ENCODE assay signal across 26 mouse cellular contexts in the genomic region with DNA sequence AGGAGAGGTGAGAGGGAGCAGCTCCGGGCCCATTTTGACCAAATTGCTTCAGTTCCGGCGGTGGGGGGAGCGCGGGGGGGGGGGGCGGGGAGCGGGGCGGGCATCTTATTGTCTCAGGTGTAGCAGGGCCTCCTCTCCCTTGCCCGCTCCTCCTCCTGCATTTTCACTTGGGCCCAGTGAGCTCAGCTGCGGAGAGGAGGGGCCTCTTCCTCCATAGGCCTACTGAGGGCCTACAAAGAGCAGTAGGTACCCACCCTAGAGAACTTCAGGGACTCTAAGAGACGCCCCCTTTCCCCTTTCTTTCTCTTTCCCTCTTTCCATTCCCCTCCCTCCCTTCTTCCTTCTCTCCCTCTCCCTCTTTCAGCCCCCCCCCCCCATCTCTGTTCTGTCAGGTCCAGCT. TPM values are rescaled to one million over a fixed set of nuclear protein-coding genes. Genes with fewer than 3 reads are reported as not detected.
A peak's percentile ranks its signal among the peaks of the same experiment; 100 is the strongest.
DNase-seq lines count a peak whose midpoint lies in the region; ATAC-seq lines count a peak whose summit lies in the region.
"Had no signal": no experiment of that assay in that cellular context is flagged by ENCODE, and none has a peak within 500 bp of the region (broad histone marks: within the 10 kb centered on the region; RNA-seq: fewer than 3 reads in every experiment).

No protein-coding gene starts in this region.

- no peaks in the 10 kb centered on the region for H3K36me3 ChIP-seq in forebrain, embryonic 12.5 days (replicated peaks)
- H3K36me3 ChIP-seq in forebrain, embryonic 16.5 days (ENCODE audit: control insufficient read depth, insufficient read depth) = no peaks in the 10 kb centered on the region
- no peaks in the 10 kb centered on the region for H3K36me3 ChIP-seq in midbrain, embryonic 10.5 days
- no peaks in the 10 kb centered on the region for H3K36me3 ChIP-seq in midbrain, embryonic 16.5 days (ENCODE audit: control insufficient read depth, insufficient read depth, low read length)
- no peaks in the 10 kb centered on the region for H3K36me3 ChIP-seq in limb, embryonic 10.5 days
- H3K36me3 ChIP-seq: intestine, embryonic 15.5 days; liver, embryonic 15.5 days had no signal

- ATAC-seq in forebrain, embryonic 12.5 days (ENCODE audit: low FRiP score) = no peak
- ATAC-seq in forebrain, embryonic 16.5 days = no peak
- ATAC-seq in midbrain, embryonic 16.5 days = no peak
- ATAC-seq in megakaryocyte progenitor cell, adult 5-6 weeks (replicated peaks; ENCODE audit: poor library complexity) = no peak
- ATAC-seq: intestine, embryonic 15.5 days had no signal

- H3K4me2 ChIP-seq in forebrain, embryonic 12.5 days = 0 out of 2 replicates have a peak overlapping the region, but pooled peaks have one; percentile 10
- no peak overlapping the region for H3K4me2 ChIP-seq in forebrain, embryonic 16.5 days (ENCODE audit: low read length)
- no peak overlapping the region for H3K4me2 ChIP-seq in midbrain, embryonic 16.5 days (ENCODE audit: low read length)
- H3K4me2 ChIP-seq: hindbrain, embryonic 14.5 days; intestine, embryonic 15.5 days; liver, embryonic 15.5 days had no signal

- no peak for DNase-seq in midbrain, embryonic 10.5 days (ENCODE audit: low spot score)
- DNase-seq in R1 (ENCODE audit: low read depth, low spot score) = peak; percentile 18
- DNase-seq in limb, embryonic 10.5 days (ENCODE audit: low spot score) = no peak
- no peak for DNase-seq in cerebellum, adult 8-10 months
- DNase-seq: adrenal gland, adult 2 months; cerebellum, adult 9-10 months; heart, adult 2 months; kidney, postnatal 4 days; layer of hippocampus, adult 9-11 months; right cerebral cortex, adult 18-20 months; thymus, postnatal 14 days had no signal

- no peak overlapping the region for H3K27ac ChIP-seq in forebrain, embryonic 12.5 days
- no peak overlapping the region for H3K27ac ChIP-seq in forebrain, embryonic 16.5 days (ENCODE audit: low read length)
- H3K27ac ChIP-seq in midbrain, embryonic 10.5 days (replicated peaks) = peak overlapping the region; percentile 33; the same call in 1 of the 2 replicates
- no peak overlapping the region for H3K27ac ChIP-seq in midbrain, embryonic 16.5 days (ENCODE audit: low read length)
- H3K27ac ChIP-seq in limb, embryonic 10.5 days = no peak overlapping the region
- H3K27ac ChIP-seq: heart, adult 2 months; hindbrain, embryonic 14.5 days; intestine, embryonic 15.5 days; left cerebral cortex, adult 2 months; liver, embryonic 15.5 days had no signal

- peaks cover 79% of the 10 kb centered on the region for H3K27me3 ChIP-seq in forebrain, embryonic 12.5 days
- peaks cover 22% of the 10 kb centered on the region for H3K27me3 ChIP-seq in forebrain, embryonic 16.5 days (replicated peaks; ENCODE audit: control insufficient read depth, insufficient read depth, low read length)
- H3K27me3 ChIP-seq in midbrain, embryonic 10.5 days (ENCODE audit: low read depth, poor library complexity, severe bottlenecking) = peaks cover 72% of the 10 kb centered on the region
- peaks cover 8% of the 10 kb centered on the region for H3K27me3 ChIP-seq in midbrain, embryonic 16.5 days (ENCODE audit: control insufficient read depth, insufficient read depth, low read depth, low read length)
- H3K27me3 ChIP-seq in limb, embryonic 10.5 days (ENCODE audit: low read depth, poor library complexity, severe bottlenecking) = peaks cover 41% of the 10 kb centered on the region
- H3K27me3 ChIP-seq: intestine, embryonic 15.5 days; liver, embryonic 15.5 days had no signal

- peaks cover 17% of the 10 kb centered on the region for H3K4me1 ChIP-seq in forebrain, embryonic 12.5 days
- peaks cover 5% of the 10 kb centered on the region for H3K4me1 ChIP-seq in forebrain, embryonic 16.5 days (replicated peaks; ENCODE audit: control insufficient read depth, insufficient read depth, low read length)
- peaks cover 24% of the 10 kb centered on the region for H3K4me1 ChIP-seq in midbrain, embryonic 10.5 days
- peaks cover 13% of the 10 kb centered on the region for H3K4me1 ChIP-seq in midbrain, embryonic 16.5 days (ENCODE audit: control insufficient read depth, insufficient read depth, low read length)
- peaks cover 28% of the 10 kb centered on the region for H3K4me1 ChIP-seq in limb, embryonic 10.5 days
- H3K4me1 ChIP-seq: intestine, embryonic 15.5 days; liver, embryonic 15.5 days had no signal

- no peak overlapping the region for H3K9ac ChIP-seq in forebrain, embryonic 12.5 days
- H3K9ac ChIP-seq in forebrain, embryonic 16.5 days (replicated peaks; ENCODE audit: low read depth, low read length) = no peak overlapping the region
- H3K9ac ChIP-seq in midbrain, embryonic 16.5 days (ENCODE audit: low read depth, low read length) = no peak overlapping the region
- H3K9ac ChIP-seq: hindbrain, embryonic 14.5 days; intestine, embryonic 15.5 days; liver, embryonic 15.5 days had no signal

- H3K4me3 ChIP-seq in forebrain, embryonic 12.5 days (replicated peaks) = no peak overlapping the region
- no peak overlapping the region for H3K4me3 ChIP-seq in forebrain, embryonic 16.5 days (replicated peaks; ENCODE audit: low read length)
- H3K4me3 ChIP-seq in midbrain, embryonic 10.5 days = no peak overlapping the region
- H3K4me3 ChIP-seq in midbrain, embryonic 16.5 days (ENCODE audit: low read depth, low read length) = no peak overlapping the region
- H3K4me3 ChIP-seq in limb, embryonic 10.5 days = peak overlapping the region; percentile 21
- H3K4me3 ChIP-seq: heart, adult 2 months; intestine, embryonic 15.5 days; left cerebral cortex, adult 2 months; liver, embryonic 15.5 days had no signal

- no peaks in the 10 kb centered on the region for H3K9me3 ChIP-seq in forebrain, embryonic 12.5 days
- H3K9me3 ChIP-seq in forebrain, embryonic 16.5 days (ENCODE audit: control insufficient read depth, low read length) = no peaks in the 10 kb centered on the region
- no peaks in the 10 kb centered on the region for H3K9me3 ChIP-seq in midbrain, embryonic 10.5 days (replicated peaks)
- H3K9me3 ChIP-seq in midbrain, embryonic 16.5 days (replicated peaks; ENCODE audit: control insufficient read depth, low read length, poor library complexity, severe bottlenecking) = no peaks in the 10 kb centered on the region
- H3K9me3 ChIP-seq in limb, embryonic 10.5 days (replicated peaks) = no peaks in the 10 kb centered on the region
- H3K9me3 ChIP-seq: intestine, embryonic 15.5 days; liver, embryonic 15.5 days had no signal

- WGBS in forebrain, embryonic 12.5 days = 8% methylated on average over 11 of the region's 11 CpGs
- 8% methylated on average over 11 of the region's 11 CpGs for WGBS in forebrain, embryonic 16.5 days
- 4% methylated on average over 10 of the region's 11 CpGs for WGBS in midbrain, embryonic 10.5 days
- 8% methylated on average over 6 of the region's 11 CpGs for WGBS in midbrain, embryonic 16.5 days
- WGBS in limb, embryonic 10.5 days = 6% methylated on average over 11 of the region's 11 CpGs

RNA-seq across cellular contexts. Expression of gene Bub3, which starts 43.2 kb away (rescaled TPM):
- polyA plus RNA-seq in forebrain, embryonic 12.5 days (2016; fragmentation: Nextera tagmentation; extraction: Ambion mirVana) = 247 and 249 TPM in 2 replicates
- polyA plus RNA-seq in forebrain, embryonic 16.5 days (2015; fragmentation: Nextera tagmentation; extraction: Ambion mirVana) = 186 and 188 TPM in 2 replicates
- polyA plus RNA-seq in midbrain, embryonic 10.5 days (2016; fragmentation: Nextera tagmentation; extraction: Ambion mirVana) = 323 and 340 TPM in 2 replicates
- polyA plus RNA-seq in midbrain, embryonic 16.5 days (2015; fragmentation: Nextera tagmentation; extraction: Ambion mirVana) = 146 and 160 TPM in 2 replicates
- polyA plus RNA-seq in limb, embryonic 10.5 days (2016; fragmentation: Nextera tagmentation; extraction: Ambion mirVana) = 338 and 339 TPM in 2 replicates
- 164 and 173 TPM in 2 replicates for total RNA-seq in megakaryocyte progenitor cell, adult 5-6 weeks (2015)
- total RNA-seq in megakaryocyte progenitor cell, adult 5-6 weeks (2017) = 85.9 and 90.3 TPM in 2 replicates

RNA-seq across cellular contexts. Expression of gene Hmx2, which starts 54.6 kb away (rescaled TPM):
- polyA plus RNA-seq in forebrain, embryonic 12.5 days (2016; fragmentation: Nextera tagmentation; extraction: Ambion mirVana) = 0.96 and 1.6 TPM in 2 replicates
- 0.20 and 0.91 TPM in 2 replicates for polyA plus RNA-seq in forebrain, embryonic 16.5 days (2015; fragmentation: Nextera tagmentation; extraction: Ambion mirVana)
- polyA plus RNA-seq in midbrain, embryonic 10.5 days (2016; fragmentation: Nextera tagmentation; extraction: Ambion mirVana) = 0.07 TPM in 2 replicates
- polyA plus RNA-seq in midbrain, embryonic 16.5 days (2015; fragmentation: Nextera tagmentation; extraction: Ambion mirVana) = 0.57 and 1.7 TPM in 2 replicates
- polyA plus RNA-seq in limb, embryonic 10.5 days (2016; fragmentation: Nextera tagmentation; extraction: Ambion mirVana) = not detected in 2 replicates
- 0.15 TPM in 1 of 2 replicates, not detected in the other for total RNA-seq in megakaryocyte progenitor cell, adult 5-6 weeks (2015)
- not detected in 2 replicates for total RNA-seq in megakaryocyte progenitor cell, adult 5-6 weeks (2017)
- total RNA-seq: adrenal gland, adult 2 months; gastrocnemius, adult 8-10 months; heart, adult 2 months; left cerebral cortex, adult 2 months had no signal
- polyA plus RNA-seq: adrenal gland, adult 2 months; cortical plate, adult 2 months; heart, adult 2 months; heart, postnatal 0 days; kidney, embryonic 14.5 days; limb, embryonic 11.5 days; liver, embryonic 15.5 days; lung, embryonic 16.5 days; testis, adult 2 months had no signal
